Mouse (Mus musculus) kidney, adult 2 months (tissue): Measurements from ENCODE around the gene Serpinf1. TPM values are rescaled to one million over a fixed set of nuclear protein-coding genes. Genes with fewer than 3 reads are reported as not detected.

ENCODE experiments used
- DNase-seq: peaks from one replicate; pipeline ENCODE4 v3.0.0; 2021
- H3K27ac ChIP-seq: fragments of 200-500 bp; 2 replicates; pipeline ENCODE4 v1.5.1; 2012; ENCODE audit warnings: low read depth, low read length, control low read depth, inconsistent platforms; ENCODE audit not compliant: insufficient read depth
- H3K27me3 ChIP-seq: fragments of 200-500 bp; replicated peaks from 2 replicates; pipeline ENCODE4 v1.6.1; 2012; ENCODE audit warnings: mild to moderate bottlenecking, moderate library complexity, low read length, inconsistent platforms; ENCODE audit not compliant: control insufficient read depth, insufficient read depth
- H3K36me3 ChIP-seq: fragments of 200-500 bp; 2 replicates; pipeline ENCODE4 v1.6.1; 2012; ENCODE audit warnings: mild to moderate bottlenecking, moderate library complexity, low read length, inconsistent platforms; ENCODE audit not compliant: control insufficient read depth, insufficient read depth
- H3K4me1 ChIP-seq: fragments of 200-500 bp; 2 replicates; pipeline ENCODE4 v1.6.1; 2011; ENCODE audit warnings: low read length; ENCODE audit not compliant: control insufficient read depth, insufficient read depth
- H3K4me3 ChIP-seq: fragments of 200-500 bp; 2 replicates; pipeline ENCODE4 v1.5.1; 2011; ENCODE audit warnings: mild to moderate bottlenecking, low read depth, low read length, control low read depth; ENCODE audit not compliant: insufficient read depth
- CTCF ChIP-seq: fragments of 200-500 bp; conservative IDR thresholded peaks from 2 replicates; pipeline ENCODE4 v1.5.1; 2011; ENCODE audit warnings: low read depth, mild to moderate bottlenecking, control low read depth, low read length, moderate library complexity, mixed read lengths; ENCODE audit not compliant: insufficient read depth, insufficient read length
- POLR2A ChIP-seq: fragments of 200-500 bp; IDR thresholded peaks from one replicate; pipeline ENCODE4 v1.6.1; 2011; ENCODE audit warnings: low read depth, low read length, control low read depth
- WGBS: fragments of 180-500 bp; shearing (Covaris S2); methylation state at CpG from one replicate; pipeline ENCODE4 v1.1.7; 2018; 5-methylcytosine and 5-hydroxymethylcytosine counted together
- polyA plus RNA-seq: library from polyadenylated mRNA; depleted of rRNA; stranded (reverse); fragments of >200 nt; gene quantifications from 2 replicates; pipeline ENCODE4 v1.2.3, GENCODE M21; 2012

The Serpinf1 gene
- polyA plus RNA-seq, 1 experiment: 17.2 TPM

DNA sequence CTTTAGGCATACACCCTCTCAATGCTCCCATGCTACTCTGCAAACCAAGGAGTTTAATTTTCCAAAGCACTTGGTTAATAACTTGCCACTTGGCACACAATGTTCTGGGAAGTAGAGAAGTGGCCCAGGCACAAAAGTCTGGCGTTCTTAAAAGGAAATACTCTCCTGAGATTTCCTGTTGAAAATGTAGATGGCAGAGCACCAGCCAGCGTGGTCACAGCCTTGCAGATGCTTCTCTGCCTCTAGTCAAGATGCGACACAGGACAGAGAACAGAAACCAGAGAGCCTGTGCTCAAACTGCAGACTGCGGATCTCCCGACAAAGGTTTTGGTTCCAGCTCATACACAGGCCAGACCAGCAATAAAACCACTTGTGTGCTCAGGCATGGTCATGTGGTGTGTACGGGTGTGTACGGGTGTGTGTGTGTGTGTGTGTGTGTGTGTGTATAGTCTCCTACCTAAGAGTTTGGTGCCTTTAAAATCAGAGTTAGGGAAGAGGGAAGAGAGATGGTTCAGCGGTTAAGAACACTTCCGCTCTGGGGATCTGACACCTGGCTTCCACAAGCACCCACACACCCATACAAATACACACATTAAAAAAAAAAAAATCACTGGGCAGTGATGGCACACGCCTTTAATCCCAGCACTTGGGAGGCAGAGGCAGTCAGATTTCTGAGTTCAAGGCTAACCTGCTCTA lies 32.7 kb upstream of the Serpinf1 start:
- 45% methylated on average over 10 of the region's 10 CpGs for WGBS
- DNase-seq: peak; percentile 75
- Histone ChIP-seq H3K36me3 (no peaks in the 10 kb centered on the region), H3K4me3 (no peak overlapping the region), H3K4me1 (peaks cover 33% of the 10 kb centered on the region), H3K27ac (peak overlapping the region; percentile 81), H3K27me3 (no peaks in the 10 kb centered on the region)
- no peak for TF ChIP-seq CTCF
- TF ChIP-seq POLR2A: no peak

DNA sequence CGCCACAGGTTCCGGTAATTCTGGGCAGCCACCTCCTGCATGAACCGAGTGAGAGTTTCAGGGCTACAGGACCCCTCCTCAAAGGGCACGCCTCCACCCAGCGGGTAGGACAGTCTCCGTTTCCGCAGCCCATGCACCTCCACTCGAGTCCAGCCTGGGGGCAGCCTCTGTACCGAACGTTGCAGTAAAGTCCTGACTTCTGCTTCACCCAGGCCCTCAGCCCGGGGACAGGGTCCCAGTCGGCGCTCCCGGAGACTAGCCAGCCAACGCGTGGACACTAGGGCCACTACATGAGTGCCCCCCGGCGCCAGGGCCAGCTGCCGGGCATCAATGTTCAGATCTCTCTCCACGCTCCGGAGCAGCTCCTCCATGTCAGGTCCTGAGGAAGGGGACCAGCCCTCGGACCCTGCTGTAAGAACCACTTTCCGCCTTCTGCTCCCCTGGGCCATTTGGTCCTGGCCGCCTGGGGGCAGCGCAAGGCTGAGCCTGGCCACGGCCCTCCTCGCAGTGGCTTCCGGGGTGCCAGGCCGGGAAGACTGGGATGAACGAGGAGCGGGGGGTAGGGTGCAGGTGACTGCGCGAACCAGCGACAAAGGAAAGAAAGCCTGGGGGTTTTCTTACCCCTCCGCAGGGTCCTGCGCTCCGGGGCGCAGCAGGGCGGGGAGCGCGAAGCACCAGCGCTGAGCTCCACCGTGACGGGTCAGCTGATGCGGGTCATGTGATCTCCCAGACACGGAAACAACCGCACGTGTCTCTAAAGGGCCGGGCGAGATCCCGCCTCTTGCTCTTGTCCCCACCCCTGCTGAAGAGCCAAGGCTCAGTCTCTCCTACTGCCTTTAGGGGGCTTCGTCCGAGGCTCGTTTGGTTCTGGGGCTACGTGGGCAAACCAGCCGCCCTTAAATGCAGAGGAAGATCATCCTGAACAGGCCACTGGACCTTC lies 31.8 kb upstream of the Serpinf1 start, which contains the start of gene Wdr81:
Gene Wdr81, minus strand, starts transcription at position 727 of the 940 bp plus-strand sequence.
- 2% methylated on average over 56 of the region's 56 CpGs for WGBS
- TF ChIP-seq CTCF (peak; percentile 40), POLR2A (peak; percentile 26)
- peak within 1 kb of the TSS; percentile 81 for H3K27ac ChIP-seq
- H3K27me3 ChIP-seq: no peaks in the 10 kb centered on the region
- peak within 1 kb of the TSS; percentile 75 for H3K4me3 ChIP-seq
- H3K4me1 ChIP-seq: peaks cover 24% of the 10 kb centered on the region
- no peaks in the 10 kb centered on the region for H3K36me3 ChIP-seq
- DNase-seq: peak; percentile 95

DNA sequence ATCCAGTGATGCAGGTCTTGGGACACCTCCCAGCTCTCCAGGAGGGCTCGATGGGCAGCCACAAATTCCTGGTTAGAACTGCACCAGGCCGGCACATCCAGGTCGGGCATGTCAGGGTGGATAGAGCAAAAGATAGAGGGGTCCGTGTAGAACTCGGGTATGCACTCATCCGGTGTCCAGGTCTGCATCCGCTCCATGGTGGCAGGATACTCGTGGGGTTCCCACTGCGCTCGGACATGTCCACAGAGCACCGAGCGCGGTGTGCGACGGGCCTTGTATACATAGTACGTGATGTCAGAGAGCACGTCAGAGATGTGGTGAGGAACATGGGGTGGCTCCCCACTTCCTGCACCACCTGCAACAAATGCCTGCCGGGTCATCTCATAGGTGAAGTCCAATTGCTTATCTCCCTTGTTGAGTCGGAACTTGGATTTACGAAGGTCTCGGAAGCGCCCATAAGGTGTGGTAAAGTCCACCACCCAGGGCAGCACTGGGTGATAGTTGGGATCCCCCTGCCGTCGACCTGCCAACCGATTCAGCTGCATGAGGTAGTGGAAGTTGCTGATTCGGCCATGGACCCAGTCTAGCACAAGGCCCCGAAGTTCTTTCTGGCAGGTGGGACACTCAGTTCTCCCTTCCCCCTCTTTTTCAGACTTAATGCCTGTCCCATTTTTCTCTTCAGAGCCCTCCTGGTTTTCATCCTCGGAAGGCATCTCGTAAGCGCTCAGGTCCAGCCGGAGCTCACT lies 30.5 kb upstream of the Serpinf1 start:
- WGBS: 91% methylated on average over 31 of the region's 31 CpGs
- TF ChIP-seq CTCF: no peak
- H3K36me3 ChIP-seq: no peaks in the 10 kb centered on the region; the same call in none of the 2 replicates
- DNase-seq: no peak
- H3K27ac ChIP-seq: no peak overlapping the region
- no peaks in the 10 kb centered on the region for H3K27me3 ChIP-seq
- peaks cover 14% of the 10 kb centered on the region for H3K4me1 ChIP-seq
- 0 out of 2 replicates have a peak overlapping the region, but pooled peaks have one; percentile 75 for H3K4me3 ChIP-seq

DNA sequence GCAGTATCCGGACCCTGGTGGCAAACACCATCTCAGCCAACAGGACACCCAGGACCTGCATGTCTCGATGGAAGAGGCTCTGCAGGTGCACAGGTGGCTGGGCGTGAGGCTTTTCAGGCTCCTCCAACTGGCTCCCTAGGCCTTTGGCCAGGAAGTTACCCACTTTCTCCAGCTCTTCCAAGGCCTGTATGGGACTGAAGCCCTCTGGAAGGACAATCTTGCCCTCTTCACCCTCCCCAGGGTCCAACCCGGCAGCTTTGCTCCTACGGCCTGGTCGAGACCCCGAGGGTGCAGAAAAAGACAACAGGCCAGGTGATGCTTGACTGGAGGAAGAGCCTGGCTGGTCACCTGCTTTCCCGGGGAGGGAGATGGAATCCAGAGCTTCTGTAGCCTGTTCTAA lies 29.6 kb upstream of the Serpinf1 start:
- no peak for DNase-seq
- 88% methylated on average over 8 of the region's 8 CpGs for WGBS
- Histone ChIP-seq H3K4me1 (peaks cover 14% of the 10 kb centered on the region), H3K4me3 (no peak overlapping the region), H3K36me3 (no peaks in the 10 kb centered on the region; the same call in none of the 2 replicates), H3K27ac (no peak overlapping the region), H3K27me3 (no peaks in the 10 kb centered on the region)
- TF ChIP-seq POLR2A: no peak
- TF ChIP-seq CTCF: no peak

DNA sequence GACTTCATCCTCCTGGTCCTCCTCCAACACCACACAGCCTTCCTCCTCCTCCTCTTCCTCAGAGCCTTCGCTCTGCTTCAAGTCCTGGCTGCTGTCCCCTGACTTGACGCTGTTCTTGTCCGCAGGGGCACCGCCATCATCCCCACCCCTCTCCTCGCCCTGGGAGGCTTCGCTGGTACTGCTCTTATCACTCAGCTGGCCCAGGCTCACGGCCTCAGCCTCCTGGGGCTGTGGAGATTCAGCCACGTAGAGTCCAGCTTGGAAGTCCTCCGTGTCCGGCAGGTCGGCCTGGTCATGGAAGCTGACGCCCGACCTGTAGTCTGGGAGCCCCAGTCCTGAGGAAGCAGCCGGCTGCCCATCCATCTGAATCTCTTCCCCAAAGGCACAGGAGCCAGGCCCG lies 28.4 kb upstream of the Serpinf1 start:
- H3K4me1 ChIP-seq: peaks cover 14% of the 10 kb centered on the region
- H3K27me3 ChIP-seq: no peaks in the 10 kb centered on the region
- TF ChIP-seq POLR2A (no peak), CTCF (no peak)
- 88% methylated on average over 15 of the region's 15 CpGs for WGBS
- DNase-seq: no peak
- H3K36me3 ChIP-seq: no peaks in the 10 kb centered on the region; the same call in none of the 2 replicates
- no peak overlapping the region for H3K27ac ChIP-seq
- no peak overlapping the region for H3K4me3 ChIP-seq

DNA sequence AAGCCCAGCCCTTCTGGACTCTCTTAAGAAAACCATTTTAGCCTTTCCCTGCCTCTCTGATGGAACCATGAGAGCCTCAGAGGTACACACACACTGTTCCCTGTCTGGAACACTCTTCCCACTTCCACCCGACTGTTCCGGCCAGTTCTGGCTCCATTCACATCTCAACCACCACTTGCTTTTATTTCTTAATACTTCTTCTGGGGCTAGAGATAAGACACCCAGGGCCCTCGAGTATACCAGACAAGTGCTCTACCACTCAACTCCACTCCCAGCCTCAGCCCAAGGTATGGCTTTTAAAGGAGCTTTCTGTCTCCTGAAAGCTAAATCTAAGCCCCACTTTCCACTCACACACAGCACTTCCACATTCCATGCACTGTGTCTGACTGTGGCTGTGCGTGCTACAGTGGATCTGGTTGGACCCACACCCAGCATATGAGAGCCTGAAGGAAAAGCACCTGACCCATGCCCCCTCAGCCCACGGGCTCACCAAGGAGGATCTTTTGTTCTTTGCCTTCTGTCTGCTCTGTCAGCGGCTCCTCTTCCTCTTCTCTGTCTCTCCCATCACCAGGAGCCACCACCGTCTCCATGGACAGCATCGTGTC lies 27.9 kb upstream of the Serpinf1 start:
- H3K4me1 ChIP-seq: peaks cover 13% of the 10 kb centered on the region
- TF ChIP-seq CTCF (no peak), POLR2A (no peak)
- no peaks in the 10 kb centered on the region for H3K27me3 ChIP-seq
- no peak overlapping the region for H3K27ac ChIP-seq
- H3K36me3 ChIP-seq: peaks cover 4% of the 10 kb centered on the region
- no peak for DNase-seq
- H3K4me3 ChIP-seq: no peak overlapping the region
- WGBS: 79% methylated on average over 8 of the region's 8 CpGs
